Mouse (Mus musculus) lung, postnatal 0 days (tissue): Measurements from ENCODE around the gene Arsb.

Source experiments
- CTCF ChIP-seq: IDR thresholded peaks from 2 replicates; pipeline ENCODE4 v1.5.1; 2016; ENCODE audit warnings: antibody characterized with exemption, mild to moderate bottlenecking
- EP300 ChIP-seq: IDR thresholded peaks from 2 replicates; pipeline ENCODE4 v1.6.1; 2016; ENCODE audit warnings: antibody characterized with exemption, mild to moderate bottlenecking, control low read depth

GRCm38 (mm10) chr13:93756674-93757073 is 14.8 kb upstream of the Arsb start:
- TF ChIP-seq EP300, result no peak
- no peak for TF ChIP-seq CTCF
